Mouse (Mus musculus) erythroblast, embryonic 14.5 days (primary cell): ENCODE measurements at regions not wholly inside any gene's neighbourhood (a gene's known extent, or its start where the extent isn't known, plus 50 kb on each side); places are given as distances from the start of the nearest gene placed in this dataset.

Experiments used
- GATA1 ChIP-seq: IDR thresholded peaks from 2 replicates; pipeline ENCODE4 v1.6.1; 2012; ENCODE audit warnings: low read length, inconsistent platforms, mixed read lengths
- TAL1 ChIP-seq: IDR thresholded peaks from 3 replicates; pipeline ENCODE4 v1.6.1; 2012; ENCODE audit warnings: low read length, inconsistent platforms, mixed read lengths

- TF ChIP-seq GATA1 (no peak), TAL1 (no peak)
Measured at GRCm38 (mm10) chr1:7543492-7543891, 2735.8 kb downstream of the Gm37988 start.
